Mouse (Mus musculus) telencephalon, adult 2 months (tissue): ENCODE measurements around the gene Pgap3.
"Not testable (repeated sequence)": the region's sequence is repeated elsewhere in the genome, so short reads cannot be mapped to it uniquely, and the experiment has no call there.

Experiments used
- DNase-seq: peaks from one replicate; pipeline ENCODE4 v3.0.0-alpha.2; 2011; ENCODE audit warnings: low read depth, low spot score

The Pgap3 gene

DNA sequence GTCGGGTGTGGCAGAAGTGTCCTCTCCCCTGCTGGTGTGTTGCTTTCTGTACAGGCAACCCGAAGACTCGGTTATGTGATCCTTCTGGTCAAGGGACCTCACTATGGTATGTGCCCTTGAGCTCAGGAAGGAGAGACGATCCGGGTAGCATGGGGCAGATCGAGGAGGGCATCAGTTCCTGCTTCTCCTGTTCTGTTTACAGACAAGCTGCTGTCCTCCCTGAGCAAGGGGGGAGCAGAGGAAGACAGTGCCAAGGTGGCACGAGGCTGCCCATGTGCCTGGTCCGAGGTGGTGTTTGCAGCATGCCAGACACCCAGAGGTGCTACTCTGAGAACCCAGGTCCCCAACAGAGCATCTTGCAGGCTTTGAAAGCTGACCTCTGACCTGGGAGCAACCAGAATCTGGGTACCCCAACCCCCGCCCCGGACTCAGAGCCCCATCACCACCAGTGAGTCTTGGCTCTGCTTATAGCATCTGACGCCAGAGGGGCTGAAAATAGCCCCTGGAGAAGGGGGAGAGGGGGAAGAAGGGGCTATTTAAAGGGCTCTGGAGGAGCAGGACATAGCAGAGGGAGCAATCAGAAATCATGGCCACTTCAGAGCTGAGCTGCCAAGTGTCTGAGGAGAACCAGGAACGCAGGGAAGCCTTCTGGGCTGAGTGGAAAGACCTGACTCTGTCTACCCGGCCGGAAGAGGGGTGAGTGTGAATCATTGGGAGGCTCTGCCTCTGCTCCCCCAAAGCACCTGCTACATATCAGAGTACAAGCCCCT is 16.8 kb downstream of the Pgap3 start, which contains the start of gene Tcap:
Gene Tcap (plus strand): TSS at position 551 of the 770 bp plus-strand sequence.
- no peak for DNase-seq

DNA sequence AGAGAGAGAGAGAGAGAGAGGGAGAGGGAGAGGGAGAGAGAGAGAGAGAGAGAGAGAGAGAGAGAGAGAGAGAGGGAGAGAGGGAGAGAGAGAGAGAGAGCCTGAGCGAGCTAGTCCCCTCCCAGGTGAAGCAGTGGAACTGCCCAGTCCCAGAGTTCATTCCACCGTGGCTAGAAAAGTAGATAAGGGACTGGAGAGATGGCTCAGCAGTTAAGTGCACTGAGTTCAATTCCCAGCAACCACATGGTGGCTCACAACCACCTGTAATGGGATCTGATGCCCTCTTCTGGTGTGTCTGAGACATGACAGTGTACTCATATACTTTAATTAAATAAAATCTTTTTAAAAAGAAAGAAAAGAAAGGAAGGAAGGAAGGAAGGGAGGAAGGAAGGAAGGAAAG is 17.9 kb downstream of the Pgap3 start:
- not testable (repeated sequence) for DNase-seq

DNA sequence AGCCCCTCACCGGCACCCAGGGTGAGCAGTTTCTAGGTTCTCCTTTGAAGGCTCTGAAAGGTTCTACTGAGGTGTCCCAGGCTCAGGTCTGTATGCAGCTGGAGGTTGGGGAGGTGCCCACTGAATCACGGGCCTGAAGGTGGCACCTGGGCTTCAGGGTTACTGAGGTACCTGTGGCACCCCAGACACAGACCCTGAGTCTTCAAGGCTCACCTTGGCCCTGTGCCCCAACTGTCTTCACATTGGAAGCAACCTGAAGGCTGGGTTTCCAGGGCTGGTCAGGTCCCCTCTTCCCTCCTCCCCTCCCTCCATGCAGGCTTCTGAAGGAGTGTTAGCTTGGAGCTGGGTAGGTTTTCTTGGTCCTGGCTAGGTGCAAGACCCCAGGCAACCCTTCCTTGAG is 18.6 kb downstream of the Pgap3 start:
- DNase-seq: no peak

DNA sequence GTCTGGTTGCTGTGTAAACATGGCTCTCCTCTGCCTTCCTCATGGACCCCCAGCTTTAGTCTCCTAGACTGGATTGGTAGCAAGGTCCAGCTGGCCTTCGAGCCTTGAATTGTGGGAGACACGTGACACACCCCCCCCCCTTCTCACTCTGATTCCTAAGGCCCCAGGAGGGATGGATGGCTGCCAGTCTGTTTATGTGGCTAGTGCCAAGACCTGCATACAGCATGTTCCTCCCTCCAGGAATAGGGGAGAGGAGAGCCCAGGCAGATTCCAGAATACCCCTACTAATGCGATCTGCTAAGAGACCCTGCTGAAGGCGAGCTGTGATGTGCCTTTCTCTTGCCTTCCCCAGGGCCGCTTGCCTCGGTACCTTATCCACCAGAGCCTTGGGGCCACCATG is 20.2 kb downstream of the Pgap3 start:
- DNase-seq: no peak

DNA sequence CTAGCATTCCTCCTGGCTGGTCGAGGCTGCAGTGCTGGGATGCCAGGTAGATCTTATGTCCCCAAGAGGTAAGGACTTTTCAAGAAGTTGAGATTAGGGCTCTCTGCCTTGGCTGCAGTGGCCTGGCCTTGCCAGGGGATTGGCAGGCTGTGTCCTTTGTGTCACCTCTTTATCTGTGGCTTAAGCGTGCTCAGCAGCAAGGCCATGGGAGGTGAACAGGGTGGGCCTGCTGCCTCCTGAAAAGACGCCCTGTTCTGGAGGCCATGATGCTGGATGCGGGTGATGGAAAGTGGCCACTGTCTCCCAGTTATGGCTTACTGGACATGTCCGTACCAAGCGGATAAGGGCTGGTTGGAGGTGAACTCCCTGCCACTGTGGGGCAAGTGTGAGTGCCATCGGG is 20.9 kb downstream of the Pgap3 start:
- DNase-seq: no peak

DNA sequence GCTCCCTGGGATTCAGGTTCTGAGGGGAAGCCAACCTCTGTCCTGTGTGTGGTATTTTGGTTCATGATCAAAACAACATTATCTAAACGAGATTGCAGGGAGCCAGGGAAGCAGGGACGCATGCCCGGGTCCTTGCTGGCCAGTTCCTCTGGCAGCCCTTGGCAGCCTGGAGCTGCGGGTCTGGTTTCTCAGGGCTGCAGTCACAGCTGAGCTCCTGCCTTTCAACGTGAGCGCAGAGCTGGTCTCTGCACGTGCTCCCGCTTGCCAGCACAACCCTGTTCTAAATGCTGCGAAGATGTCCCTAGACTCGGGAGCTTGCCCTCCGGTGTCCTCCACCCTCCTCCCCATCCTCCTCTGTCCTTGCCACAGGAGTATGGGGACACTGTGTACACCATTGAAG is 22.5 kb downstream of the Pgap3 start:
- no peak for DNase-seq

DNA sequence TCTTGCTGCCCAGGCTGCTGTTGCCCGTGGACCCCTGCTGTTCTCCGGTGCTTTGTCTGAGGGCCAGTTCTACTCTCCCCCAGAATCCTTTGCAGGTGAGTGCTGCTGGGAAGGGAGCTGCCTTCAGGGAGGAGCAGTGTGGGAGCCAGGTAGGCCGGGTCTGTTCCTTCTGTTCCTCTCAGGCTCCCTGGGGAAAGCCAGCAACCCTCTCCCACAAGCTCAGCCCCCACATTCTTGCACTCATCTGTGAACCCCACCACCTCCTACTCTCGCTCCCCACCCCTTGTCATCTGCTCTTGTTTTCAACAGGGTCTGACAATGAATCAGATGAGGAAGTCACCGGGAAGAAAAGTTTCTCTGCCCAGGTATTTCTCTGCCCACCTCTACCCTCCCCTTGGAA is 23.5 kb downstream of the Pgap3 start:
- no peak for DNase-seq

DNA sequence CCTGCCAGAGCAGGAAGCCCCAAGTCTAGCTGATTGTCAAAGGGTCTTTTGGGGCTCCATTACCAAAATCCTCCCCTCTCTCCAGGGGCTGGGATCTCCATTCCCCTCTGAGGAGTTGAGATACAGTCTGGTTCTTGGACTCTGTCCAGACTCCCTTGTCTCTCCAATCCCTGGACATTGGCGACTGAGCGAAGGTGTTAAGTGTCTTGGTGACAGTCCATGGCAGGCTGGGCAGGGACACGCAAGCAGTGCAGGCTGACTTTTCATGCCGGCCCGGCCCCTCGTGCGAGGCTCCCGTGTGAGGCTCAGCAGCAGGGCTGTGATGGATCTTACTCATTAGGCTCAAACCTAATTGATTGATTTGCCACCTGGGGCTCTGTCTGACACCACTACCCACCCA is 26.0 kb downstream of the Pgap3 start:
- DNase-seq: no peak

DNA sequence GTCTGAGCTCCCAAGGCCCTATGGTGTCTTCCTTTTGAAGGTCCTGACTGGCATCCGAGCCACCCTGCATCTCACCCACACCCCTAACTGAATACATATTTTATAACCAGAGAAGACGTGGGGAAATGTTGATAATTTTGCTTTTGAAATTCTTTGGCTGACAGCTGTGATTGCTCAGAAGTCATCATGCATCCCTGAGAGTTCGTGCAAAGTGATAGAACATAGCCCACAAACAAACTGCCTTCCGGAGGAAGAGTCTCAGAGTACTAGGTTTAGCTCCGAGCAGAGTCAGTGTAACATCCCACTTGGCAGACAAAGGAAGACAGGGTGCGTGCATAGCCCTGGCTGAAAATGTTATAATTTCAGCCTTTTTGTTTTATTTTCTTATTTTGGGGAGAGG is 27.0 kb downstream of the Pgap3 start:
- no peak for DNase-seq

DNA sequence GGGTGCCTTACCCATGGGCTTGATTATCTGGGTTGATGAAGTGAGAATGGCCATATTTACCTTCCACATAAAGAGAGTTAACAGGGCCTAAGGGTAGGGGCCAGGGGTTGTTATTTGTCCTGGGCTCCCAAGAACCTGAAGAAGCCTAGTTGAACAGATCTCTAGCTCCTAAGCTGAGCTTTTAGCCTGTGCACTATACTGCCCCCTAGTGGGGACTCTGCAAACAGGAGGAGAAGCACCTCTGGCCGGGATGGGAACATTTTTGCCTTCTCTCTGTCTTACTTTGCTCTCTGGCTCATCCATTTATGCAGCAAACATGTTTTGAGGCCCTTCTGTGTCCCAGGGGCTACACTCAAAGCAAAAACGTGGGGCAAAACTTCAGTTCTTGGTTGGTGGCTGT is 27.9 kb downstream of the Pgap3 start:
- DNase-seq: no peak

DNA sequence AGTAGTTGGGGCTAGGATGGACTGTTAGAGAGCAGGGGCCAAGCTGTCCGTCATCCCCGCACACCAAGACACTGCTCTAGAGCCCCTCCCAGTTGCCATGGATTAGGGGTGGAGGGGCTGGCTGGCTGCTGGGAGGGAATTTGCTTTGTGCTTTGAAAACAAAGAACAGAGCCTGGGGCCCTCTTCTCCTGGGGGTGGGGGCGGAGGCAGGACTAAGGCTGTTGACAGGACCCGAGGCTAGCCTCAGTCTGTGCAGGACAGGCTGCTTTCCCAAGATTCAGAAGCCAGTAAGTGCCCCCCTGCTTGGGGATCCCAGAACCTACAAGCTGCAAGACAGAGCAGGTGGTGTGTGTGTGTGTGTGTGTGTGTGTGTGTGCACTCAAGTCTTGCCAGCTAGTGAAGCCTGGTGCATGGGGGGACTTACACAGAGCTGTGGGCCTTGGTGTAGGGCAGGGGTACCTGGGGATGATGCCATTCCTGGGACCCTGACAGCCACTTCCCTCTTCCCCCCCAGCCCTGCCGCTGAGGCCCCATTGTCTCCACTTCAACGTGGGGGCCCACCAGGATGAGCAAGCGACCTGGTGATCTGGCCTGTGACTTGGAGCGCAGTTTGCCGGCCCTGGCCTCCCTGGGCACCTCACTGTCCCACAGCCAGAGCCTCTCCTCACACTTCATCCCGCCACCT is 28.6 kb downstream of the Pgap3 start:
- DNase-seq: no peak

DNA sequence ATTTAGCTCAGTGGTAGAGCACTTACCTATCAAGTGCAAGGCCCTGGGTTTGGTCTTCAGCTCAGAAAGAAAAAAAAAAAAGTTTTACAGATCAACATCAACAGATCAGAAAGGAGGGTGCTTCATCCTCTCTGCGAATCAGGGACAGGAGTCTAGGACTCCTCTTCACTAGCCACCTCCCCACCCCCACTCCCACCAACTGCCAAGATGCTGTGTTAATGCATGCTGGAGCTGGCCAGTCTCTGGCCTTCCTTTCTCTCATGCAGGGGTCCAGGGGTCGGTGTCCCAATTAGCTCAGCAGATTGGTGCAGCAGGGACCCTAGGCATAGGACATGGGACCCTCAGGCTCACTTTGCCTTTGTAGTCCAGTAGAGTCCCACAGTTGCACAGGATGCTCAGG is 29.7 kb downstream of the Pgap3 start:
- no peak for DNase-seq

DNA sequence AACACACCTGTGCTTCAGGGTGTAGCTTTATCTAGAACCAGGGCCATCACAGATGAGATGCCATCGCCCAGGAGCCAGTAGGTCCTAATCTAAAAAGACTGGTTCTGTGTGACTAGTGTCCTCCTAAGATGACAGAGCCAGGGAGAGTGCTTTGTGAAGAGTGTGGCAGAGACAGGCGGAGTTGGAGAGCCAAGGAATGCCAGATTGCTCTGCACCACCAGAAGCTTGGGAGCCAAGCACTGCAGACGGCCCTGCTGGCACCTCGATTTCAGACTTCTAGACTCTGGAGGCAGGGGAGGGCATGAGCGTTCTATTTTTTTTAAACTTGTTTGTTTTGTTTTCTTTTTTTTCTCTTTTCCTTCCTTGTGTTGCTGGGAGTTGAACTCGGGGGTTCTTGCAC is 31.0 kb downstream of the Pgap3 start:
- peak; percentile 64 for DNase-seq

DNA sequence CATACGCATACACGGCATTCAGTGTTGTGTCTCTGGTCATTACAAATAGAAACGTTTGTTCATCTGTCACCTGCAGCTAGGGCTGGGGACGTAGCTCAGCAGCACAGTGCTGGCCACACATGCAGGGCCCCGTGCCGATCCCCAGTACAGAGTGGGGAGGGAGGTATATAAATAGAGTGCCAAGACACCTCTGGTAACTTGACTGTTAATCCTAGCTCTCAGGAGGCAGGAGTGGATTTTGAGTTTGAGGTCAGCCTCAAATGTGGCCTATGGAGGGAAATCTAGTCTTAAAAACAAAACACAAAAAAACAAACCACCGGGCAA is 32.5 kb downstream of the Pgap3 start:
- no peak for DNase-seq

DNA sequence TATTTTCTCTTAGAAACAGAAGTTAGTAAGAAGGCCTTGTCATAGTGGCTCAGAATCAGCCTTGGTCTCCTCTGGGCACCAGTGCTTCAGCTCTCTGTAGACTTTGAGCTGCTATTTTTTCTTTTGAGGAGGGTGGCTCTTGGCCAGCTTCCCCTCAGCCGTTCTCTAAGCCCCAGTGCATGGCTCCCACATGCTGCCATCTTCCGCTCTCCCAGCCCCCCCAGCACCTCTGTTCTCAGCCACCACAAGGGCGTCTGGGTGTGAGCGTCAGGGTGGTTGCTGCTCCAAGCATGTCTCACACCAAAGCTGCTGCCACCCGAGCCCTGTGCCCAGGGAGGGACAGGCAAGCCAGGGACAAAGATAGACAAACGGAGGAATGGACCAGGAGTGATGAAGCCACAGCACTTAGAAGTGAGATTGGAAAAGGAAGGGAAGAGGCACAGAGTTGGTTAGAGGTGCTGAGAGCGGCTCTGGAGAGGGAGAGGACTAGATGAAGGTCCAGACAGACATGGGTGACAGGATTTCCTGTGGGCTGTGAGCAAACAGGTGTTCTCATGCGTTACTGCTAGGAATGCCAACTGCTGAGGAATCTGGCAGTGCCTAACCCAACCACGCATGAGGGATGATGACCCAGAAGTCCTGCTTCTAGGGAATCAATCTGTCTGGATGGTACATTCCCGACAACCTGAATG is 33.0 kb downstream of the Pgap3 start:
- peak; percentile 60 for DNase-seq

DNA sequence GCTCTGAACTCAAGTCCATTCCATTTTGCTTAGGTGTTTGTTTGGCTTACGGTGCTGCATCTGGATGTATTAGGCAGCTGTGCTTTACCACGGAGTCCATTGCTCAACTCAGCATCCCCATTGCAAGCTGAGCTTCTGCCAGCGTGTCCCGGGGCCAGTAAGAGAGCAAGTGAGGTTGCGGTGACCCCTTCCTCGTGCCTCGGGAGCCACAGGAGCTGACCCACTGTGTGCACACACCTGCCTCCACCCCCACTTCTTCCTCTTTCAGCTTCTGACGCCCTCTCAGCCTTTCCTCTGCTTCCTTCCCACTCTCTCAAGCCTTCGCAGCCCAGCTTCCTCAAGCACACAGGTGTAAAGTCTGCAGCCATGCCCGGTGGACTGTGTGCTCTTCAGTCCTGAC is 34.0 kb downstream of the Pgap3 start:
- no peak for DNase-seq

DNA sequence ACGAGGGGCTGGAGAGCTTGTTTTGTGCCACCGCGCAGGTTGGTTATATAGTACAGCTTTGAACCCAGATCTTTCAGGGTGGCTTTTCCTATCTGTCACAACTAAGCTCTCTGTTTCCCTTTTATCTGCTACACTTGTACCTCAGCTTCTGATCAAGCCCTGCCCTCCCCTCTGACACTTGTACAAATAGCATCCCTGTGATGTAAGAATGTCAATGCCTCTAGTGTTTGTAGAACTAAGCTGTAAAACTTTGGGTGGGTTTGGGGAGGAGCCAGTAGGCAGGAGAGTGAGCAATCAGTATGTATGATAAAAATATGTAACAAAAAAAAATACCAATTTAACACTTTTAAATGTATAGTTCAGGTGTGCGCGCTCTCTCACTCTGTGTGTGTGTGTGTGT is 35.9 kb downstream of the Pgap3 start:
- no peak for DNase-seq

DNA sequence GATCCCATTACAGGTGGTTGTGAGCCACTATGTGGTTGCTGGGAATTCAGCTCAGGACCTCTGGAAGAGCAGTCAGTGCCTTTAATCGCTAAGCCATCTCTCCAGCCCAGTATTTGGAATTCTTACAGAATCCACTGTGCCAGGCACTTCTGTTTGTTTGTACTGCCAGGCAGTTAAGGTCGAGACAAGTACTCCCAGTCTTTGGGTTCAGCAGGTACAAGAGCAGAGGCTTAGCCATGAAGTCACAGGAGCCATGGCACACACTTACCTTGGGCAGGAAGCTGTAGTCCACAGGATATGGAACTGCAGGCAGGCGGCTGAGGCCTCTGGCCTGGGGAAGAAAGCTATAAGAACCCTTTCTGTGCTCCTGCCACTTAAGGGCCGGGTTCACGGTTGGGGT is 36.5 kb downstream of the Pgap3 start:
- no peak for DNase-seq

DNA sequence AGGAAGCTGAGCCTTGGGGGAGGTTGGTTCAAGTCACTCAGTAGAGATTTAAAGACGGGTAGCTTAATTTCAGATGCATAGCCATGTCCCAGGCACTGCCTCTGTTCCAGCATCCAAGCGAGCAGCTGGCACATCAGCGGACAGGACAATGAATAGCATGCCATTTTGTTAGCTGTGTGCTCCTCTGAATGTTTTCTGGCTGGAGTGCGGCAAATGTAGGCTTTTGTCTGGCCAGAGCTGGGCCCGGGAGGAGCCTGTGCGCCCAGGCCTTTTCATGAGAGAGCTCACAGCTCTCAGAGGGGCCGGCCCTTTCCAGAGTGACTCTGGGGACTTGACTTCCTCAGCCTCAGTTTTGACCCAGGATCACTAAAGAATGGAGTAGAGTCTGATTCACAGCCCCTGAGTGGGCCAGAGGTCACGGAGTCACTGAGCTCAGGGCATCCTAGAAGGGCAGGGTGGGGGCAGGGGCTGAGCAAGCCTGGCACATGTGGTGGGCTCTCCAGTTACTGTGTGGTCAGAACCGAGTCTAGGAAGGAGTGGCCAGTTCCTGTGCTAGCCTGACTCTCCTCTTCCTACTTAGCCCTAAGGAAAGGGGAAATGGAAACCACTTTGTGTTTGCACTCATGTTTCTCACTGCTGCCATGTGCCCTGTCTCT is 39.3 kb downstream of the Pgap3 start:
- no peak for DNase-seq

DNA sequence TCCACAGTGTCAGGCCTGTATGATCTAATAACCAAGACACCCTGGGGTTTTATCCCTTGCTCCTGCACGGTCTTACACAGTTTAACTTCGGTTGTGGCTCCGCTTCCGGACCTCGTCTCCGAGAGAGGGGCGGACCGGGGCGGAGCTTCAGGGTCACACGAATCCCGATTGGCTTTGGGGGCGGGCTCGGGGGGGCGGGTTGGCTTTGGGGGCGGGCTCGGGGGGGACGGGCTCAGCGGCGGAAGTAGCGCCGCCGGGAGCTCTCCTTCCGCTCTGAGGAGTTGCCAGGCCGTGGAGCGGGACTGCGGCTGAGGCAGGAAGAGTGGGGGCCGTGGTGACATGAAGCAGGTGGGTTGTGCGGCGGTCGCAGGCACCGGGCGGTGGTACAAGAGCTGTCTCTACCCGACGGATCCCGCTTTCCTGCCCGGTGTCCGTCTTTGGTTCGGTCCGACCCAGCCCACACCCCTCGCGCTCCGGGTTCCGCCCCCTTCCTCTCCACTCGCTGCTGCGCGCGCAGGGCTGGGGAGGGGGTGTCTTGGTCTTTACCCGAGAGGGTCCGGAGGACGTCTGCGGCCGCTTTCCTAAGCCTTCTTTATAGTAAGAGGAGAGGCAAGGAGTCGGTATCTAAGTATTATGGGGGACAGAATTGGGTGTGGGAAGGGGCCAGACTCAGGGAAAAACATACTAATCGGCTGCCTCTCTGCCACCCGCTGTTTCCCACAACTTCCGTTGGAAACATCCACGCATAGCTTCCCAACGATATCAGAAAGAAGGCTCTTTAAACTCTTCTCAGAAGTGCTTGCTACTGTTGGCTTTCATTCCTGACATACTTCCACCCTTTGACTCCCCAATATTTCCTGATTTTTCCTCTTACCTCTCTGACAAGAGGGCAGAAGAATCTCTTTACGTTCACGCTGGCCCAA is 41.9 kb downstream of the Pgap3 start, which contains the start of gene Stard3:
Gene Stard3 (plus strand): TSS at position 208 of the 923 bp plus-strand sequence.
- DNase-seq: peak; percentile 79
